Mouse (Mus musculus): ENCODE results near the gene Ccdc115. TPM values are rescaled to one million over a fixed set of nuclear protein-coding genes. Genes with fewer than 3 reads are reported as not detected.
A peak's percentile ranks its signal among the peaks of the same experiment; 100 is the strongest.

The Ccdc115 gene
- polyA plus RNA-seq, 1 experiment, result 15.6 TPM

GRCm38 (mm10) chr1:34480801-34481200 is 41.3 kb upstream of the Ccdc115 start:
- Histone ChIP-seq H3K4me3 (ENCODE audit: low read depth, low read length) (no peak overlapping the region), H3K9me3 (replicated peaks; ENCODE audit: control insufficient read depth, insufficient read depth, low read length, poor library complexity, severe bottlenecking) (no peaks in the 10 kb centered on the region), H3K27me3 (ENCODE audit: control insufficient read depth, insufficient read depth, low read length, poor library complexity, severe bottlenecking) (peaks cover 1% of the 10 kb centered on the region; the same call in 1 of the 2 replicates), H3K27ac (ENCODE audit: insufficient read depth, low read length) (no peak overlapping the region), H3K36me3 (ENCODE audit: control insufficient read depth, insufficient read depth, low read length, poor library complexity, severe bottlenecking) (no peaks in the 10 kb centered on the region), H3K9ac (ENCODE audit: low read depth, poor library complexity, severe bottlenecking) (no peak overlapping the region), H3K4me1 (ENCODE audit: control insufficient read depth, insufficient read depth, low read length) (no peaks in the 10 kb centered on the region)
- TF ChIP-seq CTCF (IDR thresholded peaks at IDR 0.05; ENCODE audit: low read depth, low read length) (no peak), POLR2A (IDR thresholded peaks at IDR 0.05; ENCODE audit: insufficient read depth, low read length) (no peak), EP300 (IDR thresholded peaks at IDR 0.05; ENCODE audit: insufficient read depth, low read depth, low read length) (no peak)

- no peak overlapping the region for H3K4me3 ChIP-seq (ENCODE audit: low read depth, low read length)
- TF ChIP-seq POLR2A (IDR thresholded peaks at IDR 0.05; ENCODE audit: insufficient read depth, low read length), result no peak
- TF ChIP-seq EP300 (IDR thresholded peaks at IDR 0.05; ENCODE audit: insufficient read depth, low read depth, low read length), result no peak
- no peak for TF ChIP-seq CTCF (IDR thresholded peaks at IDR 0.05; ENCODE audit: low read depth, low read length)
Measured at GRCm38 (mm10) chr1:34478891-34479655, 39.6 kb upstream of the Ccdc115 start.

GRCm38 (mm10) chr1:34472427-34473300 is 33.2 kb upstream of the Ccdc115 start:
- H3K27me3 ChIP-seq (ENCODE audit: control insufficient read depth, insufficient read depth, low read length, poor library complexity, severe bottlenecking), result no peaks in the 10 kb centered on the region
- TF ChIP-seq EP300 (IDR thresholded peaks at IDR 0.05; ENCODE audit: insufficient read depth, low read depth, low read length), result no peak
- no peak for TF ChIP-seq CTCF (IDR thresholded peaks at IDR 0.05; ENCODE audit: low read depth, low read length)
- no peak for TF ChIP-seq POLR2A (IDR thresholded peaks at IDR 0.05; ENCODE audit: insufficient read depth, low read length)
- no peaks in the 10 kb centered on the region for H3K36me3 ChIP-seq (ENCODE audit: control insufficient read depth, insufficient read depth, low read length, poor library complexity, severe bottlenecking)
- H3K4me1 ChIP-seq (ENCODE audit: control insufficient read depth, insufficient read depth, low read length), result peaks cover 8% of the 10 kb centered on the region
- peak overlapping the region; percentile 69 for H3K4me3 ChIP-seq (ENCODE audit: low read depth, low read length)
- no peak overlapping the region for H3K27ac ChIP-seq (ENCODE audit: insufficient read depth, low read length)
- H3K9me3 ChIP-seq (replicated peaks; ENCODE audit: control insufficient read depth, insufficient read depth, low read length, poor library complexity, severe bottlenecking), result no peaks in the 10 kb centered on the region
- H3K9ac ChIP-seq (ENCODE audit: low read depth, poor library complexity, severe bottlenecking), result peak overlapping the region; percentile 28

More at GRCm38 (mm10) chr1:34478891-34479655, 39.6 kb upstream of the Ccdc115 start:
- Histone ChIP-seq H3K4me1 (ENCODE audit: control insufficient read depth, insufficient read depth, low read length) (no peaks in the 10 kb centered on the region), H3K36me3 (ENCODE audit: control insufficient read depth, insufficient read depth, low read length, poor library complexity, severe bottlenecking) (no peaks in the 10 kb centered on the region), H3K9me3 (replicated peaks; ENCODE audit: control insufficient read depth, insufficient read depth, low read length, poor library complexity, severe bottlenecking) (no peaks in the 10 kb centered on the region), H3K27me3 (ENCODE audit: control insufficient read depth, insufficient read depth, low read length, poor library complexity, severe bottlenecking) (peaks cover 1% of the 10 kb centered on the region; the same call in 1 of the 2 replicates), H3K9ac (ENCODE audit: low read depth, poor library complexity, severe bottlenecking) (no peak overlapping the region), H3K27ac (ENCODE audit: insufficient read depth, low read length) (no peak overlapping the region)

- Histone ChIP-seq H3K9me3 (replicated peaks; ENCODE audit: control insufficient read depth, insufficient read depth, low read length, poor library complexity, severe bottlenecking) (no peaks in the 10 kb centered on the region), H3K27ac (ENCODE audit: insufficient read depth, low read length) (no peak overlapping the region), H3K27me3 (ENCODE audit: control insufficient read depth, insufficient read depth, low read length, poor library complexity, severe bottlenecking) (no peaks in the 10 kb centered on the region), H3K36me3 (ENCODE audit: control insufficient read depth, insufficient read depth, low read length, poor library complexity, severe bottlenecking) (no peaks in the 10 kb centered on the region), H3K4me1 (ENCODE audit: control insufficient read depth, insufficient read depth, low read length) (peaks cover 8% of the 10 kb centered on the region), H3K4me3 (ENCODE audit: low read depth, low read length) (no peak overlapping the region), H3K9ac (ENCODE audit: low read depth, poor library complexity, severe bottlenecking) (no peak overlapping the region)
- TF ChIP-seq EP300 (IDR thresholded peaks at IDR 0.05; ENCODE audit: insufficient read depth, low read depth, low read length) (no peak), POLR2A (IDR thresholded peaks at IDR 0.05; ENCODE audit: insufficient read depth, low read length) (no peak), CTCF (IDR thresholded peaks at IDR 0.05; ENCODE audit: low read depth, low read length) (no peak)
Measured at GRCm38 (mm10) chr1:34469801-34470200, 30.3 kb upstream of the Ccdc115 start.

- peaks cover 8% of the 10 kb centered on the region for H3K4me1 ChIP-seq (ENCODE audit: control insufficient read depth, insufficient read depth, low read length)
Measured at GRCm38 (mm10) chr1:34468500-34468899, 29.0 kb upstream of the Ccdc115 start.

More at GRCm38 (mm10) chr1:34468500-34468899, 29.0 kb upstream of the Ccdc115 start:
- H3K36me3 ChIP-seq (ENCODE audit: control insufficient read depth, insufficient read depth, low read length, poor library complexity, severe bottlenecking), result no peaks in the 10 kb centered on the region
- no peaks in the 10 kb centered on the region for H3K9me3 ChIP-seq (replicated peaks; ENCODE audit: control insufficient read depth, insufficient read depth, low read length, poor library complexity, severe bottlenecking)
- no peak overlapping the region for H3K27ac ChIP-seq (ENCODE audit: insufficient read depth, low read length)
- no peak overlapping the region for H3K4me3 ChIP-seq (ENCODE audit: low read depth, low read length)
- TF ChIP-seq CTCF (IDR thresholded peaks at IDR 0.05; ENCODE audit: low read depth, low read length) (no peak), POLR2A (IDR thresholded peaks at IDR 0.05; ENCODE audit: insufficient read depth, low read length) (no peak), EP300 (IDR thresholded peaks at IDR 0.05; ENCODE audit: insufficient read depth, low read depth, low read length) (no peak)
- H3K27me3 ChIP-seq (ENCODE audit: control insufficient read depth, insufficient read depth, low read length, poor library complexity, severe bottlenecking), result no peaks in the 10 kb centered on the region
- no peak overlapping the region for H3K9ac ChIP-seq (ENCODE audit: low read depth, poor library complexity, severe bottlenecking)

All from ES-Bruce4 (cell line).